8 mouse cellular contexts compared by ENCODE assay signal in genomic region chr17:75177920-75178867, GRCm38 (mm10).
DNase-seq lines count a peak whose midpoint lies in the region; ATAC-seq lines count a peak whose summit lies in the region.

No protein-coding gene starts in this region.

- WGBS in neural tube, embryonic 13.5 days = 53% methylated on average over 24 of the region's 24 CpGs

- H3K36me3 ChIP-seq in neural tube, embryonic 13.5 days = no peaks in the 10 kb centered on the region

- H3K9ac ChIP-seq in neural tube, embryonic 13.5 days = no peak overlapping the region

- no peak overlapping the region for H3K4me3 ChIP-seq in neural tube, embryonic 13.5 days

- H3K9me3 ChIP-seq in neural tube, embryonic 13.5 days = no peaks in the 10 kb centered on the region

- ATAC-seq in granulocyte monocyte progenitor cell, adult 5-6 weeks (replicated peaks; ENCODE audit: poor library complexity, severe bottlenecking) = peak; percentile 24
- ATAC-seq in neural tube, embryonic 13.5 days (ENCODE audit: low read depth) = peak; percentile 69; the same call in 1 of the 2 replicates
- no peak for ATAC-seq in activated CD4-positive, CD25-positive, alpha-beta regulatory T cell, adult 4 months

- peak; percentile 1 for DNase-seq in cerebellum, adult 11-12 months
- DNase-seq in cerebellum, adult 9-10 months = no peak
- peak; percentile 67 for DNase-seq in embryo, embryonic 11 days
- peak; percentile 57 for DNase-seq in induced T-regulatory cell, adult 2 months (ENCODE audit: low read depth)
- peak; percentile 50 to 62 for DNase-seq in lung, adult 18-20 months

- peaks cover 18% of the 10 kb centered on the region for H3K4me1 ChIP-seq in neural tube, embryonic 13.5 days (replicated peaks)

- H3K27ac ChIP-seq in neural tube, embryonic 13.5 days (replicated peaks) = no peak overlapping the region

- H3K27me3 ChIP-seq in neural tube, embryonic 13.5 days = no peaks in the 10 kb centered on the region

- peak overlapping the region; percentile 34 for H3K4me2 ChIP-seq in neural tube, embryonic 13.5 days
